Mouse (Mus musculus): Measurements from ENCODE around the gene Rasl10b.

Rasl10b gene

GRCm38 (mm10) chr11:83467120-83467652 lies 58.2 kb downstream of the Rasl10b start:
- no peak for DNase-seq

- DNase-seq: no peak
Observed at GRCm38 (mm10) chr11:83468765-83469164, 59.8 kb downstream of the Rasl10b start.

Measured in right cerebral cortex, postnatal 25 days (tissue).